Mouse (Mus musculus) kidney, postnatal 4 days (tissue): Measurements from ENCODE around the gene Ddx54.

Source experiments
- DNase-seq, 2 experiments: peaks; one replicate each; pipeline ENCODE4 v3.0.0; 2021; ENCODE audit warnings: mixed read lengths in 2 of 2

Gene Ddx54

GRCm38 (mm10) chr5:120582002-120582401, 30.5 kb upstream of the Ddx54 start:
- peak in 1 of 2 experiments; percentile 59 for DNase-seq

DNA sequence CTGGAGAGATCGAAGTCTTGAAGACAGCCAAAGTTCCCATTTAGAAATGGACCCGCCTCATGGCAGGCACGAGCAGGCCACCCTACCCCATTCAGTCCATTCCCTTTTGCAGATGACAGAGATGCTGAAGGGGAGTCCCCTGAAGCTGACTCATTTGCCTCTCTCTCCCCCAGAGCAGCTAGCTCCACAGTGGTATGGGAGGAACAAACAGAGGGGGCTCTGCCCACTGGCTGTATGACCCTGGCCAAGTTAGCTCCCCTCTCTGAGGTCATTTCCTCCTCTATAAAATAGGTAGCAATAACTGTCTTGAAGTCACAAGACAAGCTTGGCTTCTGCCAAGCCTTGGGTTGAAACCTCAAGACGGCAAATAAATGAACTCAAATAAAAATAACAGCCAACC, 29.0 kb upstream of the Ddx54 start:
- no peak for DNase-seq

GRCm38 (mm10) chr5:120584968-120585367, 27.6 kb upstream of the Ddx54 start:
- DNase-seq = peak; percentile 50 to 55

DNA sequence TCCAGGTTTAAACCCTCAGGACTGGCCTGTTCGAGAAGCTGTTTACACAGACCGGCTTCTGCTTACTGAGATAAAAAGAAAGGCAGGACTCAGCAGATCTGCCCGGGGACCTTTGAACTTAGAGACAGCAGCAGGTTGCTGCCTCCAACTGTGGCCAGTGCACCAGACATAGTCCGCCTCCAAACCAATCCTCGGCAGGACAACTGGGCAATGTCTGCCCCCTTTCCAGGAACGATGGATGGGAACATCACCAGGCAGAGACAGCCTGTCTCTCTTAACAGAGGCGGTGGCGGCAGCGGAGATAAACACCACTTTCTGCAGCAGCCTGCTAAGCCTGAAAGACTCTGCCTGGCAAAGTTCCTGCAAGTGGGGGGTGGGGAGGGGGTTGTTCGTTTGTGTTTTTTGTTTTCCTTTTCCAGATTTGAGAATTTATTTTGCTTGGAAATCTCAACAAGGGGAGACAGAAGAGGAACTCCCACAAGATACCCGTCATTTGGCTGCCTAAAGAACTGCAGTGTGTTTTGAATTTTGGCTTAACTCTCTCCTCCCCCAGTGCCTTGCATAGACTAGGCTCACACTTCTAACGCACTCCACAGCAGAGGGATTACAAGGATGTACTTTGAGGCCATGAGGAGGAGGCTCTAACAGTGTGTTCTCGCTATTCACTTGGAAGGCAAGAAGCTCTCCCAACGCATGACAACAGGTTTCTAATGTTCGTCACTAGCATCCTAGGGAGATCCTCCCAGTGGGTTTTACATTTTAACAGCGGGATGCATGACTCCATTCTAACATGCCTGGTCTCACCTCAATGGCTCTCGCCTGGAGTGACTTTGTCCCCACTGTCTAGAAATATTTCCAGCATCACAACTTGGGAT, 25.6 kb upstream of the Ddx54 start:
- peak; percentile 68 to 76 for DNase-seq

- peak in 1 of 2 experiments; percentile 63 for DNase-seq
These were observed 25.0 kb upstream of the Ddx54 start for GRCm38 (mm10) chr5:120587616-120587926.

DNA sequence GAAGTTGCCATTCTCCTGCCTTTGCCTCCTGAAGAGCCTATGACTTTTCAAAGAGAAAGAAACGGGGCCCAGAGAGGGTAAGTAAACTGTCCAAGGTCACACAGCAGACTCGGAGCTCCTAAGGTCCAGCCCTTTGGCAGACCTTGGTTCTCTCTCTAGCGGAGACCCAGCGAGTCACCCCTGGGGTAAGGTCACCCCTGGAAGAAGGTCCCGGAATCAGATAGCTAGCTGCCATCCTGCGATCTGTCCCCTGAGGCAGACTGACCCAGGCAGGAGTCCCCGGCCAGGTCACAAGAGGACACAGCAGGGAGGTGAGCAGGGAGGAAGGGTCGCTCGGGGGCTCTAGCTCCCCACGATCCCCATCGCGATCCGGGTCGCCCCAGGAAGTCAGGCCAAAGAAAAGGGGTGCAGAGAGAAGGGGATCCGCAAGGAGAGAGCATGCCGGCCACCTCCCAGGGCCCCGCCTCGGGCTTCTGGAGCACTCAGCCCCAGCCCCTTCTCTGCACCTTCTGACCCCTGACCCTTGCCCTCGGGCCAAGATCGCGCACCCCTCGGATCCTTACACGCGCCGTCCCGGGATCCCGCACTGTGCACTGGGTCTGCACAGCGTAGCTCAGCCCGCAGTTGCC, 24.5 kb upstream of the Ddx54 start:
- no peak for DNase-seq

DNA sequence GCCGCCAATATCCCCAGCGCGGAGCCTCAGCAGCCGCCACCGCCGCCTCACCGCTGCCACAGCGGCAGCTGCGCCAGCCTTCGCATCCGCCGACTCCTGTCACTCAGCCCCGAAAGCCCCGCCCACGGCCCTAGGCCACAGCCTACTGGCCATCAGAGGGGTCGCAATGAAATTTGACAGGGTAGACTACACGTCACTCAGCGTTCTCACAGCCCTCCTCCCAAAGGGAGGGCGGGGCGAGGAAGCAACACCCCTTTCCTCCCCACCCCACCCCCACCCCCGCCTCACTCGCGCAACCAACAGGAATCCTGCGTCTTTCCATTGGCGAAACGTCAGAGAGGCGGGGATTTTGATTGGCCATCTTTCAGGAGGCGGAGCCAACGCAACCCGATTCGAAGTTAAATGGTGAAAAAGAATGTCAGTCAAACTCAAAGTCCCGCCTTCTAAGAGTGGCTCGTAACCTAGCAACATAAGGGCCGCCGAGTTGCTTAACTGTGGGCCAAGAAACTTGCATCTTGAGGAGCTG, 23.9 kb upstream of the Ddx54 start, which contains the start of the genes Tpcn1 and Iqcd:
Gene Tpcn1 (minus strand): TSS at position 105 of the 526 bp plus-strand sequence.
Gene Iqcd (plus strand): TSS at position 448 of the 526 bp plus-strand sequence.
- peak; percentile 100 for DNase-seq

DNA sequence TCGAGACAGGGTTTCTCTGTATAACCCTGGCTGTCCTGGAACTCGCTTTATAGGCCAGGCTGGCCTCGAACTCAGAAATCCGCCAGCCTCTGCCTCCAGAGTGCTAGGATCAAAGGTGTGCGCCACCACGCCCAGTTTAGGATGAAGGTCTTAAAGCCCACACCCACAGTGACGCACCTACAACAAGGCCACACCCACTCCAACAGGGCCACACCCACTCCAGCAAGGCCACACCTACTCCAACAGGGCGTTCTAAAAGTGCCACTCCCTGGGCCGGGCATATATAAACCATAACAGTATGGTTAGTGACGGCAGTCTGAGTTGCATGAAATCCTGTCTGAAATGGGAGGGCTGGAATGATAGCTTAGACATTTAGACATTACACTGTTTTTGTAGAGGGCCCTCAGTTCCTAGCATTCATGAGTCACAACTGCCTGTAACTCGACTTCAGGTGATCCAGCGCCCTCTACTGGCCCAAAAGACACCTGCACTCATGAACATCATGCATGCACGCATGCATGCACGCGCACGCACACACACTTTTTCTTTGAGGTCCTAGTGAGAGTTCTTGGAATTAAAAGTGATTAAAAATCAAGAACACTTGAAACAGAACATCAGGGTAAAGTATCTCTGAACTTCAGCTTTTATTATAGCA, 22.1 kb upstream of the Ddx54 start:
- DNase-seq = peak; percentile 61 to 72

- peak in 1 of 2 experiments; percentile 45 for DNase-seq
These were observed 20.4 kb upstream of the Ddx54 start for GRCm38 (mm10) chr5:120592141-120592540.

DNA sequence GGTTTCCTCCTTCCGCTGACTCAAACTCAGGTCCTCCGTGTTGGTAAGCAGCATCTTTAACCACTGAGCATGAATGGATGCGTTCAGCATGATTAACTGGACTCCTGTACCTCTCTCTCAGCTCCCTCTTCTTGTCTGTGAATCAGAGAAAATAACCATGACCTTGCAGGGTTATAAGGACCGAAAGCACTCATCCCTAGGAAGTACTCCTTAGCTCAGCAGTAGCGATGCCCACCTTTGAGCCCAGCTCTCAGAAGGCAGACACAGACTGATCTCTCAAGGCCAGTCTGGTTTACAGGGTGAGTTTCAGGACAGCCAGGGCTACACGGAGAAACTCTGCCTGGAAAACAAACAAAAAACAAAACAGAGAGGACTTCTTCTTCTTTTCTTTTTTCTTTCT, 18.1 kb upstream of the Ddx54 start:
- DNase-seq = no peak

DNA sequence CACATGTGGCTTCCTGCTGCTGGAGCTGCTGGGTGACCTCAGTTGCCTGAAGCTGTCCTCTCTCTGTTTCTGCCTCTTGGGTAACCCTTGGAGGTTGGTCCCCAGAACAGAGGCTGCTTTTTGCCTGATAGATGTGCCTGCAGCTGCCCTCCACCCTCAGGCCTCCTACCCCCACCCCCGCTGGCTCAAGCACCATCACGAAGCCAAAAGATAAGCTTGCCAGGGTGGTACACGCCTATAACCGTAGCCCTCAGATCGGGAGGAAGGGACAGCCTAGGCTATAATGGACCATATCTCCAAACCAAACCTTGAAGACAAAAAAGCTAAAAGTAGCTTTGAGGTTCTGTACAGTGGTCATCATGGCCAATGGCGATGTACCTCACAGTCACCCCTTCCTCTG, 12.9 kb upstream of the Ddx54 start:
- no peak for DNase-seq

GRCm38 (mm10) chr5:120600946-120601668, 11.4 kb upstream of the Ddx54 start:
- DNase-seq = peak; percentile 52 to 58

- DNase-seq = no peak
These were observed 10.3 kb upstream of the Ddx54 start for GRCm38 (mm10) chr5:120602210-120602609.

GRCm38 (mm10) chr5:120603515-120603914, 9.0 kb upstream of the Ddx54 start:
- no peak for DNase-seq

DNA sequence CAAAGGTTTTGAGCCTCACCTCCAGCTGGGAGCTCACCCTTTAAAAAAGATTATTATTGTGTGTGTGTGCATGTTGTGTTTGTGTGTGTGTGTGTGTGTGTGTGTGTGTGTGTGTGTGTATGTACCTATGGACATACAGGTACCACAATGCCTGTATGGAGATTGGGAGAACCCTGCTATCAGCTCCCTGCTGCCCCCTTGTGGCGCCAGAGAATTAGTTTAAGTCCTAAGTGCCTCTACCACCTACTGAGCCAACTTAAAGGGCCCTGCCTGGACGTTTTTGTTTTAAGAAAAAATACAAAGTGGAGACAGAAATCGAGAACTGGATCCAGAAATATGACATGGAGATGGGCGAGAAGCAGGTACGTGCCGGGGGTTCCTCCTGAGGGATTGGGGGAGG, 7.7 kb upstream of the Ddx54 start:
- peak; percentile 94 for DNase-seq

DNA sequence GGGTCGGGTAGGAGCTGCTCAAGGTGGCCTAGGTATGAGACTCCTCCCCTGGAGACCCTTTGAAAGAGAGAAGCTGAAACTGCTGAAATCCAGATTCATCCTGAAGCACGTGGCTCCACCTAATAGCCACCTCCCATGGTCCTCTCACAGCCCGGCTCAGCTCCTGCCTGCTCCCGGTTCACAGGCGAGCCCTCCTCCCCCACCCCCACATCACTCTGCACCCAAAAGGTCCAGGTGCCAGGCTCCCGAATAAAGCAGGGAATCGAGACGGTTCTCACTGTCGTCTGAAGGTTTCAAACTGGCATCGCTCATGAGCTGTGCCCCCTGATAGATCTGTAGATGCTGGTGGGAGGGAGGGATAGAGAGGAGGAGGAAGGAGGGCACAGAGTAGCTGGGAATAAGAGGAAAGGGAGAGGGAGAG, 7.3 kb upstream of the Ddx54 start:
- peak in 1 of 2 experiments; percentile 48 for DNase-seq

DNA sequence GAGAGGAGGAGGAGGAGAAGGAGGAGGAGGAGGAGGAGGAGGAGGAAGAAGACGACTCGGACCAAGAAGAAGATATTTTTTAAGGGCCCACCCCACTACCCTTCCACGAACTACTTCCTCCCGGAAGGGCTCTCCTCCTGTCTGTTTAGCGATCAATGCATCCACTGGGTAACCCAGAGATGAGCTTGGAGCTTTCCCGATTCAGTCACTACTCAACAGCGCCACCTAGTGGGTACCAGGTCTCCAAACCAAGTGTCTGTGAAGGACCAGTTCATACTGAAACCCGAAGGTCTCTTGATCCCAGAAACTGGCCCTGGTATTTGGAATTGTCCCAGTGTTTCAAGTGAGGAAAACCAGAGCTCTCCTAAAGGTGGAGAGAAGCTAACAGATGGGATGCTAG, 6.9 kb upstream of the Ddx54 start:
- peak; percentile 93 to 94 for DNase-seq

DNA sequence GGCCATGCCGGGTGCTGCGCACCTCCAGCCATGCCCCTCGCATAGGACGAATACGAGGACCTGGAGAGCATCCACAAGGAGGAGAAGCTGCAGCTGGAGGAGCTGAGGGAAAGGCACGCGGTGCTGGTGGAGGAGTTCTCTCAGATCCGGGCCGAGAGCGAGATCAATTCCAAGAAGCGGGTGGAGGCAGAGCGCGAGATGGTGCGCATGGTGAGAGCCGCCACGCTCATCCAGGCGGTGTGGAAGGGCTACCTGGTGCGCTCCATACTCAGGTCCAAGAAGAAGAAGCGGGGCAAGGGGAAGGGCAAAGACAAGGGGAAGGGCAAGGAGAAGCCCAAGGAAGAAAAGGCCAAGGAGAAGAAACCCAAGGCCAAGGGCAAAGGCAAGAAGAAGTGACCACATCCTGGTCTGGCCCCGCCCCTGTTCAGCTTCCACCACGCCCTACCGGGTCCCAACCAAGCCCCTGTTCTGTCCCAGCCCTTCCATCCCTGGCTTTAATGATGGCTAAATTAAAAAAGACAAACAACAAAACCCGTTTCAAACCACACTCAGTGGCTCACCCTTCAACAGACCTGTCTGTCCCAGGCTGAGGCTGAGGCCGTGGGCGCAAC, 5.8 kb upstream of the Ddx54 start:
- no peak for DNase-seq

GRCm38 (mm10) chr5:120607335-120607734, 5.2 kb upstream of the Ddx54 start:
- DNase-seq = no peak

DNA sequence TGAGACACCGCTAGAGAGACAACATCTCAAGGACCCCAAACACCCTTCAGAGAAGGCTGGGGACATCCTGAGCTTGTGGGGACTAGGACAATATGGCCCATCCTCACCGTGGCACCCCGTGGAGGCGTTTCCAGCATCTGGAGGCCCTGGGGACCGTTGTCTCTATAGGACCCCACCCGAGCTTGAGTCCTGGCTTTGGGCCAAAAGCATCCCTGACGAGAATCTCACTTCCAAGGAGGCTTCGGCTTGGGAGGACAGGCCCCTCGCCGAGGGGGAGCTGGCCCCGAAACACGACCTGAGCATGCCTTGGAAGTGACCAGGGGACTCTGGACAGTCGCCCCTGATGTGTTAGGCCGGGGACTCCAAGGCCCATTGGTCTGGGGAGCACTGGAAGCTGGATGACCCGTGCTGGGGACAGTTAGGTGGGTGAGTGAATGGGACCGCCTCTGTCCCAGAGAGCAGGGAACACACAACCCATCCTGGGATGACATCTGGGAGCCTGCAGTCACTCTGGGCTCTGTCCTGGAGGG, 3.2 kb upstream of the Ddx54 start:
- no peak for DNase-seq

DNA sequence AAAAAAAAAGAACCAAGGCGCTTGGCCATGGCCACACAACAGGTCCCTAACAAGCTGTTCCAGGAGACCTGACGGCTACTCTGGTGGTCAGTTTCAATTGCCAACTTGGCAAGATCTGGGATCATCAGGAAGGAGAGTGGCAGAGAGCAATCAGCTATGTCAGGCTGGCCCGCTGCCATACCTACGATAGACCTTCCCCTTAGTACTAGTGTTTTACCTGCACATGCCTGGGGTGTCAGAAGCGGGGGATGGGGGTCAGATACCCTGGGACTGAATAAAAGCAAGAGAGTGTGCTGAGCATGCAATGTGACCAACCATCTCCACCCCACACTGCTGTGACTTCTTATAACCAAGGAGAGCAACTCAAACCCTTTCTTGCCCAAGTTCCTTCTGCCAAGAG, 1.6 kb upstream of the Ddx54 start:
- peak in 1 of 2 experiments; percentile 42 for DNase-seq

- no peak for DNase-seq
These were observed 1.1 kb upstream of the Ddx54 start for GRCm38 (mm10) chr5:120611416-120611815.
